Mouse (Mus musculus) C2C12 (cell line): ENCODE results near the gene Hist1h2bk. TPM values are rescaled to one million over a fixed set of nuclear protein-coding genes. Genes with fewer than 3 reads are reported as not detected.
A peak's percentile ranks its signal among the peaks of the same experiment; 100 is the strongest.

ENCODE experiments used
- H3K27me3 ChIP-seq: one replicate; pipeline ENCODE4 v1.6.1; 2011; ENCODE audit not compliant: control insufficient read depth, insufficient read depth, insufficient read length
- H3K36me3 ChIP-seq: one replicate; pipeline ENCODE4 v1.6.1; 2011; ENCODE audit not compliant: control insufficient read depth, insufficient read depth
- H3K4me3 ChIP-seq: one replicate; pipeline ENCODE4 v1.5.1; 2011; ENCODE audit warnings: mild to moderate bottlenecking, control low read depth; ENCODE audit not compliant: poor library complexity, insufficient read depth, severe bottlenecking
- H3K79me2 ChIP-seq: one replicate; pipeline ENCODE4 v1.6.1; 2011; ENCODE audit not compliant: control insufficient read depth, insufficient read depth
- H3K79me3 ChIP-seq: one replicate; pipeline ENCODE4 v1.6.1; 2011; ENCODE audit warnings: low read depth, control low read depth
- H3ac ChIP-seq: one replicate; pipeline ENCODE3; 2011; ENCODE audit warnings: low read depth; ENCODE audit not compliant: control insufficient read depth, insufficient read length
- CEBPB ChIP-seq: IDR thresholded peaks from one replicate; pipeline ENCODE4 v1.6.1; 2011; ENCODE audit warnings: low read depth, mild to moderate bottlenecking, control low read depth, moderate library complexity
- CTCF ChIP-seq: IDR thresholded peaks from one replicate; pipeline ENCODE4 v1.5.1; 2011; ENCODE audit not compliant: control insufficient read depth, insufficient read depth, insufficient read length
- FOSL1 ChIP-seq: IDR thresholded peaks from one replicate; pipeline ENCODE4 v1.8.0; 2011; ENCODE audit warnings: mild to moderate bottlenecking, low read length; ENCODE audit not compliant: poor library complexity, insufficient read depth, severe bottlenecking
- MAX ChIP-seq: IDR thresholded peaks from one replicate; pipeline ENCODE4 v1.6.1; 2011; ENCODE audit warnings: mild to moderate bottlenecking, control low read depth
- MYOD1 ChIP-seq: IDR thresholded peaks from one replicate; pipeline ENCODE4 v1.6.1; 2011; ENCODE audit warnings: low read depth; ENCODE audit not compliant: control insufficient read depth, insufficient read length
- MYOG ChIP-seq: IDR thresholded peaks from one replicate; pipeline ENCODE4 v1.6.1; 2011; ENCODE audit not compliant: control insufficient read depth, insufficient read length; ENCODE audit errors: extremely low read depth
- USF1 ChIP-seq: IDR thresholded peaks from one replicate; pipeline ENCODE4 v1.6.1; 2011; ENCODE audit warnings: low read depth, mild to moderate bottlenecking, control low read depth, moderate library complexity
- polyA plus RNA-seq: library from polyadenylated mRNA; unstranded; fragments of >200 nt; fragmentation: generic; extraction: Trizol; gene quantifications from one replicate; pipeline ENCODE4 v1.2.1, GENCODE M21; 2012; ENCODE audit warnings: missing spikeins

Gene Hist1h2bk
- polyA plus RNA-seq, 1 experiment, result 12.8 TPM

- Histone ChIP-seq H3K79me2 (no peaks in the 10 kb centered on the region), H3K79me3 (no peaks in the 10 kb centered on the region), H3K4me3 (no peak overlapping the region), H3K27me3 (no peaks in the 10 kb centered on the region), H3ac (peak overlapping the region; percentile 42), H3K36me3 (no peaks in the 10 kb centered on the region)
- no peak for TF ChIP-seq MYOG
- no peak for TF ChIP-seq USF1
- no peak for TF ChIP-seq CEBPB
- no peak for TF ChIP-seq FOSL1
- no peak for TF ChIP-seq MYOD1
- TF ChIP-seq CTCF, result no peak
- TF ChIP-seq MAX, result no peak
These were observed 15.5 kb upstream of the Hist1h2bk start for GRCm38 (mm10) chr13:22019934-22020835.

GRCm38 (mm10) chr13:22020901-22021339 is 14.8 kb upstream of the Hist1h2bk start:
- H3ac ChIP-seq, result no peak overlapping the region
- H3K4me3 ChIP-seq, result peak overlapping the region; percentile 39
- TF ChIP-seq CEBPB, result peak; percentile 6
- TF ChIP-seq CTCF, result no peak
- no peak for TF ChIP-seq MAX
- TF ChIP-seq FOSL1, result no peak
- H3K79me3 ChIP-seq, result no peaks in the 10 kb centered on the region
- H3K79me2 ChIP-seq, result no peaks in the 10 kb centered on the region
- H3K36me3 ChIP-seq, result no peaks in the 10 kb centered on the region
- H3K27me3 ChIP-seq, result no peaks in the 10 kb centered on the region

- H3K36me3 ChIP-seq, result no peaks in the 10 kb centered on the region
- no peaks in the 10 kb centered on the region for H3K79me2 ChIP-seq
- peak overlapping the region; percentile 70 for H3ac ChIP-seq
- H3K4me3 ChIP-seq, result peak overlapping the region; percentile 39
- no peaks in the 10 kb centered on the region for H3K27me3 ChIP-seq
- TF ChIP-seq MAX, result no peak
- no peak for TF ChIP-seq USF1
- no peak for TF ChIP-seq MYOD1
- TF ChIP-seq CTCF, result no peak
- TF ChIP-seq CEBPB, result no peak
- no peak for TF ChIP-seq MYOG
- TF ChIP-seq FOSL1, result no peak
- H3K79me3 ChIP-seq, result no peaks in the 10 kb centered on the region
These were observed 14.1 kb upstream of the Hist1h2bk start for GRCm38 (mm10) chr13:22021581-22021980.

- Histone ChIP-seq H3K36me3 (no peaks in the 10 kb centered on the region), H3K4me3 (peak overlapping the region; percentile 39), H3K79me2 (no peaks in the 10 kb centered on the region), H3ac (peak overlapping the region; percentile 30), H3K27me3 (no peaks in the 10 kb centered on the region), H3K79me3 (no peaks in the 10 kb centered on the region)
- TF ChIP-seq MYOD1, result no peak
- peak; percentile 24 for TF ChIP-seq CEBPB
These were observed 13.4 kb upstream of the Hist1h2bk start for GRCm38 (mm10) chr13:22022241-22022640.

- peak overlapping the region; percentile 42 for H3K4me3 ChIP-seq
- no peaks in the 10 kb centered on the region for H3K79me3 ChIP-seq
- peak overlapping the region; percentile 71 for H3ac ChIP-seq
These were observed 9.3 kb upstream of the Hist1h2bk start for GRCm38 (mm10) chr13:22026058-22027031.

More at GRCm38 (mm10) chr13:22026058-22027031, 9.3 kb upstream of the Hist1h2bk start:
- no peak for TF ChIP-seq MYOG
- no peak for TF ChIP-seq MAX
- no peak for TF ChIP-seq MYOD1
- no peak for TF ChIP-seq FOSL1
- TF ChIP-seq USF1, result no peak
- TF ChIP-seq CEBPB, result no peak
- TF ChIP-seq CTCF, result no peak
- Histone ChIP-seq H3K79me2 (no peaks in the 10 kb centered on the region), H3K36me3 (no peaks in the 10 kb centered on the region), H3K27me3 (no peaks in the 10 kb centered on the region)
